Mouse (Mus musculus) layer of hippocampus, adult 9-11 months (tissue): ENCODE results near the gene Hdac11.

Experiments
- DNase-seq: peaks from one replicate; pipeline ENCODE4 v3.0.0; 2022

Gene Hdac11

DNA sequence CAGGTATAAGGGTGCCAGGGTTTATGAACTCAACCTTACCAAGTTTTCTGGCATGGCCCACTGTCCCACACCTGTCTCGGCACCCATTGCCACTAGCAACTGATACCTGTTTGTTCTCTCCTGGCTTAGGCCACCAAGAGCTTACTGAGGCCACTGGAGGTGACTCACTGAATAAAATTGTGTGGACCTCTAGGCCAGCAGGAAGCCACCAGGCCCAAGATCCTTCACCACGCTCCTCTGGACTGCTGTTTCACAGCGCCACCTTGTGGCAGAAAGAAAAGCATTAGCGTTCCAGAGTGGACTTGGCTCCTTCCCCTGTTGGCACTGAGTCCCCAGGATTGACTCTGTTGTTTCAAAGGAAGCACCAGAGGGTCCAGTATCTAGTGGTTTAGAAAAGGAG, 16.6 kb upstream of the Hdac11 start:
- DNase-seq, result peak; percentile 66

DNA sequence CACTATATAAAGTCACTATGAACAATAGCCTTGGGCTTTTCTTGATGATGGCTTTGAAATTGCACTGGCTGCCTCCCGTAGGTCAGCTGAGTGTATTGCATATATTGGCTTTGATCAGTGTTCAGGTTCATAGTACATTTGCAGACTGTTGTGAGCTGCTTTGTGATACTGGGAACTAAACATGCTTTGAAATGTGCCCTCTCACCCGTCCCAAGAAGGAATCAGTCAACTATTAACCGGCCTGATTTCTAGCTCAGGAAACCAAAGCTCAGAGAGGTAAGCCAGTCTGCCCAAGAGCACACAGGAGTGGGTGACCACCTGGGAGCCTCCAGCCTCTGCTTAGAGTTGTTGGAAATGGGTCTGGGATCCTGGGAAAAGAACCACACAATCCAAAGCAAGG, 11.4 kb upstream of the Hdac11 start:
- DNase-seq, result no peak

DNA sequence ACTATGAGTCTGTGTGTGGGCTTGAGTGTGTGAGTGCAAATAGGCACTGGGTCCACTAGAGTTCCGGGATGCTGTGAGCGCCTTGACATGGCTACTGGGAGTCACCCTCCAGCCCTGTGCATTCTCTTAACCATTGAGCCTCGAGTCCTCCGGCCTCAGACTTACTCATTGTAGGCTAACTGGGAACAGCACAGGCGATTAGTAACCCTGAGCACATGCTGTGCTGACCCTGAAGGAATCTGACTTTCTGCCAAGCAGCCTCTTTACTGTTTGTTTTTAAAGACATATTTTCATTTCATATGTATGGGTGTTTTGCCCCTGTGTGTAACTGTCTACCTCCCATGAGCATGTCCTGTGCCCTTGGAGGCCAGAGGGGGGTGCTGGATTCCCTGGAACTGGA, 10.9 kb upstream of the Hdac11 start:
- no peak for DNase-seq

DNA sequence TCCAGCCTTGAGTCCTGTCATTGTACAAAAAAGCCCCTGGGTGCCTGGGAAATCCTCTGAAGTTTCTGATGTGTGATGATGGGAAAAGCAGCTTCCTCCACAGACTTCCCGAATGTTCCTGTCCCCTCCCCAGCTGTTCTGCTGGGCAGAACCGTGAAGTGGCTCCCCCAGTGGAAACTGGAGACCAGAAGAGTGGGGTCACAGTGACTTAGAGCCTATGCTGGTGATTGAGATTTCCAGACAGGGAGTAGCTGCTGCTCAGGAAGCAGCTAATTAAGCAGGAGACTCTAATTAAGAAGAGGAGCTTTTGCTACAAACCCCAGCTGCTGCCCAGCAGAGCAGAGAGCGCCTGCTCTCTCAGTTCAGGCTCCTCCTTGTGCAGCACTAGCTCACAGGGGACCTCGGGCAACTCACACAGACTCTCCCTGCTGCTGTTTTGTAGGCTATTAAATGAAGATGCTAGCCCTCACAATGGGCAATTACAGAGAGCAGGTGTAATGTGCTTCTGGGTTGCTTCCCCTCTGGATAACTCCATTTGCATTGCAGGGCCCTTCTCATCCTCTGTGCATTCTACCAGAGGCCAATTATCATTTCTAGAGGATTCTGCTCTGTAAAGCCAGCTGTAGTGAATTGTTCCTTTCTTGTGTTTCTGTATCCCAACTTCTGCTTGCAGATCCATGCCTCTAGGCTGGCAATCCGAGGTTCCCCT, 9.9 kb upstream of the Hdac11 start:
- DNase-seq, result no peak

DNA sequence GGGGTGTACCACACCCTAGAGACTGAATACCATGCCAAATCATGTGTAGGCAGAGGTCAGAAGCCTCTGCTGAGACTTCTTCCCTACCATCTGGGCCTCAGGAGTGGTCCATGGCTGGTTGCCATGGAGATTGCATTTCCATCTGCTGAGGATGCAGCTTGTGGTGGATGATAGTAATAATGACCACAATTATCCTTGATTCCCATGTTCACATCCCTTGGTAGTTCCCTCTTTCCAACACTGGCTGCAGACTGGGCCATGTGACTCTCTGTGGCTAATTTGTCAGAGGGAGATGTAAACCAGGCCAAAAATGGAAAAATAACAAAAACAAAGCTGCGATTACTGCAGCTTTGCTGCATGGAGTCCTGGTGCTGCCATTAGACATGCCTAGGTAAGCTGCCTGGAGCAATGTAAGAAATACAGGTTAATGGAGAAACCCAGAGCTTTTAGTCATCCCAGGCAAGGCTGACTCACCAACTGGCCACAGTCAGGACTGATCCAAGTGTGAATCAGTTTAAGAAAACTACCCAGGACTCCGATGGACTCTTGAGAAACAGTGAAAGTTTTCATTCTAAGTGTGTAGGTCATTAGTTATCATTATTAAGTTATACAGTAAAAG, 9.2 kb upstream of the Hdac11 start:
- peak; percentile 31 for DNase-seq

GRCm38 (mm10) chr6:91152892-91153548, 3.4 kb upstream of the Hdac11 start:
- DNase-seq, result no peak

DNA sequence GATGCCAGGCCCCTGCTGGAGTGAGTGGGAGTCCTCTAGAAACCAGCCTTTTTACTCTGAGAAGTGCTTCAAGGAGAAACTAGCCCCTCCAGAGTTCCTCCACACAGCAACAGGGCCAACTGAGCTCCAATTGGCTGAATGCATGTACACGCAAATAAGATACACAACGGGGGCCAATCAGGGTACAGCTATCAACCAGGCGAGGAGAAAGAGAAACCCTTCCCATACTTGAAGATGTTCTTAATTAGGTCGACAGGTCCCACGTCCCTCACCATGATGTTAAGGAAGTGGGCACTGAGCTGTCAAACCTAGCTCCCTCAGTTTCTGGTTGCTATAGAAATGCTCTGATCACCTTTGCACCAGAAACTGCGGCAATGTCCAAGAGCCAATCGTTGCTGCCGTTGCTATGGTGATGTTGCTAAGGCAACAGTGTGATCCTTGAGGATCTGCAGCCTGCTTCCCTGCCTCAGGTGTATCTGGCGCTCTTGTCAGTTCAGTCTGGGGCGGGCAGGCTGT, 2.9 kb upstream of the Hdac11 start:
- DNase-seq, result peak; percentile 80

DNA sequence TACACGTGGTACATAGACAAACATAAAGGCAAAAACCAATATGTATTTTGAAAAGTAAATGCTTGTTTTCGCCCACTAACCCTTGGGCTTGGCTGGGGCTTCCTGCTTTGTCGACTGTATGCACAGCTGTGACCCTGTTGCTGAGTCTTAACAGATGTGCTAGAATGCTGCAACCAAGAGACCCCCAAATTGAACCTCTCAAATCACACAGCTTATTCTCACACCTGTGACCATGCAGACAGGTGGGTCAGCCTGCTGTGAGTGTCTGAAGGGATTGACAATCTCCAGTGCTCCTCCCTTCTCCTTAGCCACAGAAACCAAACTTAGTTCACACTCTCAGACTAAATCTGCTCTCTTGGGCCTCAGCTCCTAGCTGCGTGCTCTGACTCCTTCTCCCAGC, 1.8 kb upstream of the Hdac11 start:
- no peak for DNase-seq

DNA sequence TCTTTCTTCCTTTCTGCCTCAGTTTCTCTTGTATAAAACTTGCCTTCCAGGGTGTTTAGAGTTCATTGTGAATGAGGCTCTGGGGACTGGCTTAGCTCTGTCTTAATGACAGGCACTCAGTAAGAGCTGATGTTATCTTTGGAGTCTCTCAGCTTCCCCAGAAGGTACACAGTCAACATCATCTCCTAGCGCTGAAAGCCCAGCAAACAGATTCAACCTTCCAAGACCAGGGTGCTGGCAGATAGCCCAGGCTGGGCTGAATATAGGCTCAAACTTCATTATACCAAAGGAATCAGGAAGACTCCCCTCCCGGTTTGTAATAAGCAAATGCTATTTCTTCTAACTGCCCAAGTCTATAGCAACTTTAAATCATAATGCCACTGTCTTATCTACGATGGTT, 1.2 kb upstream of the Hdac11 start:
- no peak for DNase-seq

DNA sequence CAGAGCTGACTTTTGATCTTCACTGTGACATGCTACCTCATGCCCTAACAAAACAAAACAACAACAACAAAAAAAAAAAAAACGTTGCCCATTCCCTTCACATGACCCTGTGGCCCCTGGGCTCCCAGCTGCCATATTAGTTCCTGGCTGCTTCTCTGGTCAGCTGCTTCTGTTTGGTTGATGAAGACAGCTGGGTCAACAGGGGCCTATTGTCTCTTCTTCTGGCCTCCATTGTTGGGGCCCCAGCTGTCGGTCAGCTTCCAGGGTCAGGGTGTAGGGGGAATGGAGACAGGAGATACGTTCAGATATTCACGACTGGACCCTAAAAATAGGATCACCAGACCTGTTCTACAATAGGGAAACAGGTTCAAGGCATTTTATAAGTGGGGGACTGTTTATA, 403 bp upstream of the Hdac11 start:
- peak; percentile 79 for DNase-seq

GRCm38 (mm10) chr6:91157237-91157570, 739 bp downstream of the Hdac11 start:
- peak; percentile 50 for DNase-seq

DNA sequence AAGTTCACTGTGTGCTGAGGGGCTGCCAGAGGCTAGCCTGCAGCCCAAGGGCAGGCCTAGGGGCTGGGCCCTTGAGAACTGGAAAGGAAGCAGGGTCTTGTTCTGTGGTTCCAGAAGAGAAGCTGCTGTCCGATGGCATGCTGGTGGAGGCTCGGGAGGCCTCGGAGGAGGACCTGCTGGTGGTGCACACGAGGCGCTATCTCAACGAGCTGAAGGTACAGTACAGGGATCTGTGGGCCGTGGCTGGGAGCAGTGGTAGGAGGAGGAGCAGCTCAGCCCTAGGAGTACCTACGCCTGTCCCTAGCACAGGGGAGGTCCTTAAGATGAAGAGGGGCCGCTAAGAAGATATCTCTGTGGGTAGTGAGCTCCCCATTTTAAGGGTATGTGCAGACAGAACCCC, 2.6 kb downstream of the Hdac11 start:
- no peak for DNase-seq

GRCm38 (mm10) chr6:91160399-91160798, 3.9 kb downstream of the Hdac11 start:
- peak; percentile 57 for DNase-seq

GRCm38 (mm10) chr6:91160976-91161375, 4.5 kb downstream of the Hdac11 start:
- DNase-seq, result no peak

DNA sequence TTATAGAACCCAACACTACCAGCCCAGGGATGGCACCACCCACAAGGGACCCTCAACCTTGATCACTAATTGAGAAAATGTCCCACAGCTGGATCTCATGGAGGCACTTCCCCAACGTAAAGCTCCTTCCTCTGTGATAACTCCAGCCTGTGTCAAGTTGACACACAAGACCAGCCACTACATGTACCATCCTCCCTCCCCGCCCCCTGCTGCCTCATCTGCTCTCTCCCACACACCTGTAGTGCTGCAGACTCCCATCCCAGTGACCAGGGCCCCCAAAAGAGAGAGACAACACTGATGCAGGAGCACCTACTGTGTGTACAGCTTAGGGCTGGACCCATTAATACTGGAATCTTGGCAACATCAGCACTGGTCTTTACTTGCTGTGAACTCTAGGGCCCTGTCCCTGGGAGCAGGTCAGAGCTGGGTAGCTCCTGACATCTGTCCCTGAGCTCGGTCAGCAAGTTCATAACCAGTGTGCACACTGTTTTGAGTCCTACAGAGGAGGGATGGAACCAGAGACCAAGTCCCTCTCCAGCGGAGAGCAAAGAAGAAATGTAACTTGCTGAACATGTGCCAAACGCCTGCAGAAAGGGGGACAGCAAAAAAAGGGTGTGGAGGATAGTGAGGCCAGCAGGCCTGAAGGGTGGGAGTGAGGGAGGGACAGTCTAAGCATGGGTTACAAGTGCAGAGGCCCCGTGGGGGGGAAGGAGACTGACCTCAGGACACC, 5.2 kb downstream of the Hdac11 start:
- DNase-seq, result no peak

DNA sequence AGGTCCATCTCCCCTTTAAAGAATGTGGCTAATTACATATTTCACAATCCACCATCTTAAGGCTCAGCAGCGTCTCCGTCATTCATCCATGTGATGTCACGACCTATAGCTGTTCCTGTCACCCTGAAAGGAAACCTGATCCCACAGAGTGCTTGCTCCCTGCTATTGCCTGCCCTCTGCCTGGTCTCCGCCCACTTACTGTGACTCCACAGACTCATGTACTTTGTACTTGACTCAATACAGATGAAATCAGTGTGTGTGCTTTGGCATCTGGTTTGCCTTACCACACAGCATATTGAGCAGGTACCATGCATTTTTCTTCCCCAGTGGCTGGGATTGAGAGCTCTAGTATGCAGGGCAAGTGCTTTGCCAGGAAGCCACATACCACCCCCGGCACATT, 5.8 kb downstream of the Hdac11 start:
- no peak for DNase-seq

DNA sequence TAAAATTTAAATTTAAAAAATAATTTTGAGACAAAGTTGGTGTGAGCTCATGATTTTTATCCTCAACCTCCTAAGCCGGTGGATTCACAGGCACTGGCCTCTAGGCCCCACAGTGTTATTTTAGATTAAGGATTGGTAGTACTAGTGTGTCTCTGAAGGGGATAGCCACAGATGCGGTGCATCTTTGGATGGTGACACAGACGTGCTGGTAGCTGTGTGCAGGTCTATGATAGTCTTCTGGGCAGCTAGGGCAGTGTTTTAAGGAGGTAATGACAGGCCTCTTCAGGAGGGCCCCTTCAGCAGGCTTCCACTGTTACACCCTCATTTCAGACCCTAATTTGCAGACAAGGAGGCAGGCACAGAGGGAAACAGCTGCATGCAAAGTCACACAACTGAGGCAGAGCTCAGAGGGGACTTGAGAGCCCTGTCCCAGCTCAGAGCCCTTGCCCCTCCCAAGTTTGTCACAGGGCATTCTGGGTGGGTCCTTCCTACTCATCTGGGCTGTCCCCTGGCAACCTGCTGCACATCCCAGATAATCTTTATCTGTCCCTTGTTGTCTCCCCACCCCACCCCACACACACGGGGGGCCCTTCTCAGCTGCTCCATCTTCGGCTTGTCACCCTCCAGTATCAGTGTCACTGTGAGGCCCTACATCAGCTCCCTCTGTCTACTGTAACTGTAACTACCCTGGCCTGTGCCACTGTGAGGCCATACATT, 6.9 kb downstream of the Hdac11 start:
- DNase-seq, result no peak

- DNase-seq, result no peak
Observed at GRCm38 (mm10) chr6:91164584-91164983, 8.1 kb downstream of the Hdac11 start.

- peak; percentile 74 for DNase-seq
Observed at GRCm38 (mm10) chr6:91165210-91165609, 8.7 kb downstream of the Hdac11 start.

DNA sequence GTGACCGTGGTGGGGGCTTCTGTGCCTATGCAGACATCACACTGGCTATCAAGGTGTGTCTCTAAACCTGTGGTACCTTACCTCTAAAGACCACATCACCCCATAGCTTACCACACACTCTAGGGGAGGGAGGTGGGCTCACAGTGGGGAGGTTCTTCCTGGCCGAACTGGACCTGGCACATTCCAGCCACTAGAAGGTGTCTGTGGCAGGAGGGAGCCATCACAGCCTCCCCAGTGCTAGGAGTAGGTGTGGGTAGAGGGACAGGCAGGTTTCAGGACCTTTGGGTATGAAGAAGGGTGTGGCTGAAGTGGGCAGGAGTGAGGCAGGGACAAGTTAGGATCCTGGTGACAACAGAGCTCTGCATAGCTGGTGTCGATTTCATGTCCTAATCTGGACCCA, 11.4 kb downstream of the Hdac11 start:
- DNase-seq, result no peak

DNA sequence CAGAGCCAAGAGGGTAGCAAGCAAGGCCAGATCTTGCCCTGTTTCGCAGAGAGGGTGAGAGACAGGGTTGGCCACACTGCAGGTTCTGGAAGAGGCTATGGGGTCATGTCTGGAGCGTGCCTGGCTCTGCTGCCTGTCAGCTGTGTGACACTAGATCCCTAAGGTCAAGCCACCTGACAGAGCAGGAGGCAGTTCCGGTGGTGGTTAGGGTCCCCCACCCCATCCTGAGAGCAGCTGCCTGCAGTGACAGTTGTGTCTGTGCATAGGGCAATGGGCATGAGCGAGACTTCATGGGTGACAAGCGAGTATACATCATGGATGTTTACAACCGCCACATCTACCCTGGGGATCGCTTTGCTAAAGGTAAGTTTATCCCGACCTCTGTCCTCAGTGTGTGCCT, 12.7 kb downstream of the Hdac11 start:
- DNase-seq, result no peak

- DNase-seq, result no peak
Observed at GRCm38 (mm10) chr6:91171396-91171895, 15.0 kb downstream of the Hdac11 start.

DNA sequence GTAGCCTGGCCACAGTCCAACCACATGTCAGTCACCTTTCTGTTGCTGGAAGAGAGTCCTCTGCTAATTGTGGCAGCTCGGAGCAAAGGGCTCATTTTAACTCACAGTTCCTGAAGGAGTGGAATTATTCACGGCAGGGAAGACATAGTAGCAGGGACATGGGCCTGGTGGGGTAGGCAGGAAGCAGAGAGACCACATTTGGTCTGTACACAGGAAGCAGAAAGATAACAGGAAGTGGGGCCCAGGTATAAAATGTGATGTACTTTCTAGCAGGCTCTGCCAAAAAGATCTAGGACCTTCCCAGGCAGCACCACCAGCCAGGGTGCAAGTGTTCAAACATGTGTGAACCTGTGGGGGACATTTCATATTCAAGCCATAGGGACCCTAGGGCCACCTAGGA, 15.9 kb downstream of the Hdac11 start:
- no peak for DNase-seq
